Mouse (Mus musculus): ENCODE measurements around the gene Slc47a2.

GRCm38 (mm10) chr11:61352138-61352651 is 9.5 kb upstream of the Slc47a2 start:
- TF ChIP-seq CTCF (IDR thresholded peaks at IDR 0.05) (peak; percentile 46), EP300 (IDR thresholded peaks at IDR 0.05) (no peak)

Measured in lung, postnatal 0 days (tissue).